Mouse (Mus musculus): ENCODE results near the gene Tas2r144.
A peak's percentile ranks its signal among the peaks of the same experiment; 100 is the strongest.

Tas2r144 gene

DNA sequence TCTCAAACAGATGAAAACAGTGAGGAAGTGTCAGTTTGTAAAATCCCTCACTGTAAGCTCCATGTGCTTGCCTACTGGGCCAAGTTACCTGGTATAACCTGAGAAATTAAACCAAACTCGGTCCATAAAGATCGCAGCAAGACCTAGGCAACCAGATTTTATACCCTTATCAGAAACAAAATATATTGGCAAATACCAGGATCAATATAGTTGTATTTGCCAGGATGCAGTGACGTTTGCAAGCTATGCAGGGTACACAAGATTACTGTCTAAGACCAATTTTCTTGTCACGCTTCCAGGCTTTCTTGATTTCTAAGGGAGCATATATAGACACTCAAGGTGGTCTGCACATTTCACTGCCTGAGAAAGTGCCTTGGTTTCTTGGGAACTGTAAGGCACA is 36.7 kb downstream of the Tas2r144 start:
- TF ChIP-seq GATA4 (IDR thresholded peaks at IDR 0.05; ENCODE audit: insufficient replicate concordance, low read length) = no peak

DNA sequence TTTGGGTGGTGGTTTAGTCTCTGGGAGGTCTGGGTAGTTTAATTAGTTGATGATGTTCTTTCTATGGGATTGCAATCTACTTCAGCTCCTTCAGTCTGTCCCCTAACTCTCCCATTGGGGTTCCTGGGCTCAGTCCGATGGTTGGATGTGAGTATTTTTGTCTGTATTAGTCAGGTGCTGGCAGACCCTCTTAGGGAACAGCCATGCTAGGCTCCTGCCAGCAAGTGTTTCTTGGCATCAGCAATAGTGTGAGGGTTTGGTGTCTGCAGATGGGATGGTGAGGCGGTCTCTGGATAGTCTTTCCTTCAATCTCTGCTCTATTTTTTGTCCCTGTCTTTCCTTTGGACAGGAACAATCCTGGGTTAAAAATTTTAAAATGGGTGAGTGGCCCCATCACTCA is 38.0 kb downstream of the Tas2r144 start:
- TF ChIP-seq GATA4 (IDR thresholded peaks at IDR 0.05; ENCODE audit: insufficient replicate concordance, low read length) = no peak

DNA sequence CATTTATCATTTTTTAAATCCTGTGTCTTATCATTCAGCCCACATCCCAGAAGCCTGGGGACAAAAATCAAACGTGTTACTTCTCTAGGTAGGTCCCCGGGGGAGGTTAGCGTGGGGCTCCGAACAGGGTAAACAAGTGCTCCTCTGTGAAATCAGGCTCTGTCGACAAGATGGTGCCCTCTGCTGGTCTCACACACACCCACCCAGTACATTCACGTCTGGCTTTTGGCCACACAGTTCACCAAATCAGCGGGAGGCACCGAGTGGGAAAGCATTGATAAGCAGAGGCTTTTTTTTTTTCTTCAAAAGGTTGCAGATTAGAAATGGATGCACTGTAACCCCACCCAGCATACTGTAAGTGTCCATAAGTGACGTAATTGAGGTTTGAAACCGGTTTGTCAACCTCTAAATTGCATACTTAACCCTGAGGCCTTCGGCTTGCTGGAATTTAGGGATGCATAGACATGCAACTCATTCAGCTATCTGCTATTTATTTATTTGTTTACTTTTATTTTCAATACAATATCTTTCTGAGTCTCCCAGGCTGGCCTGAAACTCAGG is 42.3 kb downstream of the Tas2r144 start:
- TF ChIP-seq GATA4 (IDR thresholded peaks at IDR 0.05; ENCODE audit: insufficient replicate concordance, low read length) = 0 out of 2 replicates have a peak, but pooled peaks have one; percentile 8

GRCm38 (mm10) chr6:42260430-42260829 is 45.3 kb downstream of the Tas2r144 start:
- TF ChIP-seq GATA4 (IDR thresholded peaks at IDR 0.05; ENCODE audit: insufficient replicate concordance, low read length) = no peak

DNA sequence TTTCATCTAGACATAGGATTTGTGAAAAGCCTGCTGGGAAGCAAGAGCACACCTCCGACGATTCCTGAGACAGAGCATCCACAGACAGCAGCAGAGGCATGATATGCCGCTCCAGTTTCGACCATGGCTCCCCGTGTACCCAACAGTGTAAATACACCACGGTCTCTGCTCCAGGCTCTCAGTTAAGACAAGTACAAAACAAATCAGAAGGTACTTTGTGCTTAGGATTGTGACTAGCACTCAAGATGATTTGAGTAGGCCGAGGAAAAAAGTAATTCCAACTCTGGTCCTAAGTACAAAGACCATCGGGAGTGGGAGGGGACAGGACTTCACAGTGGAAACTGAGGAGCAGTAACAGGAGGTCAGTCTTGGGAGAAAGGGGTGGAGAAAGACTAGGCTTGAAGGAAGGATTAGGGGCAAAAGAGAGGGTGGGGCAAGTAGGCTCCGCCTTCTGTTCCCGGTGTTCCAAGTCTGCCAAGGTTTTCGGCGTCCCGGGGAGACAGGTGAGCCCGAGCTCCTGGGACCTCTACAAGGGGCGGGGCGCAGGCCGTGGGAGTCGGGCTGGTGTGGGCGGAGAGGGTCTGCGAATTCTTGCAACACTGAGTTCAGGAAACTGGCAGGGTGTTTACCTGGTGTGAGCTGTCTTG is 46.5 kb downstream of the Tas2r144 start, which contains the start of gene Tmem139:
Gene Tmem139 (plus strand): TSS at position 447 of the 647 bp plus-strand sequence.
- TF ChIP-seq GATA4 (IDR thresholded peaks at IDR 0.05; ENCODE audit: insufficient replicate concordance, low read length) = no peak

DNA sequence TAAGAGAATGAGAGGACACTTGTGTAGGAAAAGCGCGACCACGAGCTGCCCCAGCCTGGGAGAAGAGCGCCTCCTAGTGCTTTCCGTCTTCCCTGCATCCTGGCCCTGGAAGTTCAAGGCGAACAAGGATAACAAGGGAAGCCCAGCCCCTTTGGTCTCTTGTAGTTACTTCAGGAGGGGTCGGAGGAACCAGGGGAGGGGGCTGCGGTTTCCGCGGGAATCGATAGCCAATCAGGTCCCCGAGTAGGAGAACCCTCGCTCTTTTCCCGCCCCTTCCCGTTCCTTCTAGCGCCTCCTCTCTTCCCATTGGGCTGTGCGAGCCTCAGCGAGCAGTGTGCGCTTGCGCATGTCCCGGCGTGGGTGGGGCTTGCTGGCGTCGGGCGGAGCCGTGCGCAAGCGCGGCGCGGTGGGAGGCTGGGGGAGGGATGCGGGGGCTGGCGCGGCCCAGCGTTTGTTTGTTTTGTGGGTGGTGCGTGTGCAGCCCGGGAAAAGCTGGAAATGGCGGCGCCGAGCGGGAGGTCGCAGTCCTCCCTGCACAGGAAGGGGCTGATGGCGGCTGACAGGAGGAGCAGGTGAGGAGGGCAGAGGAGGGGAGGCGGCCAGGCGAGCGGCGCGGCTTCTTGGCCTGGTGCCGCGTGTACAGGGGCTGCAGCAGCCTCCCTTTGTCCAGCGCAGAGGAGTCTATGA is 49.6 kb downstream of the Tas2r144 start, which contains the start of gene Casp2:
Gene Casp2 (plus strand): TSS at position 360 of the 687 bp plus-strand sequence.
- peak; percentile 80 for TF ChIP-seq GATA4 (IDR thresholded peaks at IDR 0.05; ENCODE audit: insufficient replicate concordance, low read length)
